Mouse (Mus musculus): ENCODE measurements around the gene Lypd1. TPM values are rescaled to one million over a fixed set of nuclear protein-coding genes. Genes with fewer than 3 reads are reported as not detected.

The Lypd1 gene
- polyA plus RNA-seq, 1 experiment from 2014 or later: 0.51 TPM

DNA sequence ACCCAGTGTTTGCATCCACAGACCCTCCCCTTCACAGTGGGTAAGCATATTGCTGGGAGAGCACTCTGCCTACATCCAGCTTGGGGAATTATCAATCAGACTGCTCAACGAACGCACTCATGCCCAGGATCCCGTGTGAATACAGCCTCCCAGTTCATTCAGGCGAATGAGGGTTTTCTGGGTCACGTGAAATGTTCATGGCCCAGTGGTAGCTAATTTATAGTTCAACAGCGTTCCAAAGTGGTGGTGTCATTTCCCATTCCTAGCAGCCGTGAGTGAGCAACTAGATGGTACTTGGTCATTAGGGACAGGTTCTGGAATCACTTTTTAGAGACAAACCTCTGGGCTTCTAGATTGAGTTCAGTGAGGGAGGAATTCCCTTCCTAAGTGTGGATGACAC, 91.8 kb downstream of the Lypd1 start:
- TF ChIP-seq CTCF (IDR thresholded peaks at IDR 0.05) (no peak), EP300 (IDR thresholded peaks at IDR 0.05) (no peak)
- no peak overlapping the region for H3K9ac ChIP-seq (replicated peaks; ENCODE audit: low read depth)
- no peak overlapping the region for H3K4me3 ChIP-seq (ENCODE audit: low read depth, low read length)
- H3K4me1 ChIP-seq (ENCODE audit: insufficient read depth, low read depth, low read length): no peaks in the 10 kb centered on the region
- H3K4me2 ChIP-seq (replicated peaks; ENCODE audit: low read depth, low read length): no peak overlapping the region
- no peaks in the 10 kb centered on the region for H3K9me3 ChIP-seq (ENCODE audit: low read length)
- H3K27me3 ChIP-seq (replicated peaks; ENCODE audit: insufficient read depth, low read length): no peaks in the 10 kb centered on the region
- DNase-seq (ENCODE audit: low spot score) (no peak), ATAC-seq (no peak)
- 87% methylated on average over 7 of the region's 7 CpGs for WGBS
- no peak overlapping the region for H3K27ac ChIP-seq (ENCODE audit: low read length)
- H3K36me3 ChIP-seq (ENCODE audit: insufficient read depth, low read length): no peaks in the 10 kb centered on the region

Other genes with a start within 250 kb of the Lypd1 start
- gene Gpr39, start 236.1 kb downstream of the Lypd1 start, polyA plus RNA-seq (2015; fragmentation: Nextera tagmentation; extraction: Ambion mirVana): 3.7 and 5.4 TPM in 2 replicates